Mouse (Mus musculus) adrenal gland, adult 2 months (tissue): ENCODE results near the gene Mrpl55. TPM values are rescaled to one million over a fixed set of nuclear protein-coding genes. Genes with fewer than 3 reads are reported as not detected.

Experiments used
- DNase-seq: peaks from one replicate; pipeline ENCODE4 v3.0.0; 2021
- polyA plus RNA-seq: library from polyadenylated mRNA; depleted of rRNA; stranded (reverse); fragments of >200 nt; gene quantifications from 2 replicates; pipeline ENCODE4 v1.2.3, GENCODE M21; 2012; rRNA removed
- total RNA-seq, 2 experiments: library from RNA; stranded (reverse); gene quantifications; 2 replicates each; pipeline ENCODE4 v1.2.3; 2021

Gene Mrpl55
- total and polyA plus RNA-seq, 3 experiments, result 47.5 to 61.8 (median 56.4) TPM

- DNase-seq, result no peak
Measured at GRCm38 (mm10) chr11:59227604-59228121, 25.4 kb downstream of the Mrpl55 start.

- peak; percentile 97 for DNase-seq
Measured at GRCm38 (mm10) chr11:59228122-59228953, 26.1 kb downstream of the Mrpl55 start, which contains the start of gene Arf1. Gene Arf1, minus strand, starts transcription at chr11:59228270.

GRCm38 (mm10) chr11:59230144-59230760, 28.0 kb downstream of the Mrpl55 start:
- DNase-seq, result peak; percentile 75

GRCm38 (mm10) chr11:59232797-59233196, 30.5 kb downstream of the Mrpl55 start:
- no peak for DNase-seq

GRCm38 (mm10) chr11:59238525-59239427, 36.5 kb downstream of the Mrpl55 start:
- DNase-seq, result peak; percentile 87

GRCm38 (mm10) chr11:59239428-59239785, 37.1 kb downstream of the Mrpl55 start:
- DNase-seq, result no peak

GRCm38 (mm10) chr11:59239796-59240195, 37.5 kb downstream of the Mrpl55 start:
- DNase-seq, result no peak

- no peak for DNase-seq
Measured at GRCm38 (mm10) chr11:59241841-59242240, 39.6 kb downstream of the Mrpl55 start.

- DNase-seq, result no peak
Measured at GRCm38 (mm10) chr11:59243856-59244255, 41.6 kb downstream of the Mrpl55 start.

- no peak for DNase-seq
Measured at GRCm38 (mm10) chr11:59248101-59248500, 45.8 kb downstream of the Mrpl55 start.

Other genes with a start within 250 kb of the Mrpl55 start
- 10 to 100 TPM; 13.5 to 26.3 TPM for gene Hist3h2a, start 247.8 kb upstream of the Mrpl55 start, total RNA-seq
- 15.4 and 19.1 TPM in 2 replicates for gene Hist3h2a, start 247.8 kb upstream of the Mrpl55 start, polyA plus RNA-seq
- gene Trim17, start 247.8 kb upstream of the Mrpl55 start, total RNA-seq, result under 1 TPM; 0.17 TPM
- gene Trim17, start 247.8 kb upstream of the Mrpl55 start, polyA plus RNA-seq, result 0.18 and 0.36 TPM in 2 replicates
- 10 to 100 TPM; 21.3 to 23.4 TPM for gene Trim11, start 224.4 kb upstream of the Mrpl55 start, total RNA-seq
- 45.2 and 45.7 TPM in 2 replicates for gene Trim11, start 224.4 kb upstream of the Mrpl55 start, polyA plus RNA-seq
- 1 to 10 TPM in 1 of 2 experiments, under 1 TPM in 1; 0.92 to 1.5 TPM for gene Obscn, start 66.1 kb upstream of the Mrpl55 start, total RNA-seq
- gene Obscn, start 66.1 kb upstream of the Mrpl55 start, polyA plus RNA-seq, result 5.5 and 7.8 TPM in 2 replicates
- 10 to 100 TPM; 16.5 to 21.9 TPM for gene Iba57, start 38.7 kb upstream of the Mrpl55 start, total RNA-seq
- 15.5 and 16.0 TPM in 2 replicates for gene Iba57, start 38.7 kb upstream of the Mrpl55 start, polyA plus RNA-seq
- 1 to 10 TPM in 1 of 2 experiments, under 1 TPM in 1; 0.29 to 1.5 TPM for gene Gjc2, start 19.3 kb upstream of the Mrpl55 start, total RNA-seq
- 3.0 TPM in 2 replicates for gene Gjc2, start 19.3 kb upstream of the Mrpl55 start, polyA plus RNA-seq
- gene Guk1, start 10.3 kb upstream of the Mrpl55 start, total RNA-seq, result 10 to 100 TPM; 48.2 to 72.0 TPM
- gene Guk1, start 10.3 kb upstream of the Mrpl55 start, polyA plus RNA-seq, result 80.0 and 95.2 TPM in 2 replicates
- gene 2310033P09Rik, start 5.8 kb downstream of the Mrpl55 start, total RNA-seq, result 10 to 100 TPM; 22.5 to 26.0 TPM
- 14.1 and 15.1 TPM in 2 replicates for gene 2310033P09Rik, start 5.8 kb downstream of the Mrpl55 start, polyA plus RNA-seq
- gene Arf1, start 25.8 kb downstream of the Mrpl55 start, total RNA-seq, result 100 to 1,000 TPM; 436 to 451 TPM
- 456 and 530 TPM in 2 replicates for gene Arf1, start 25.8 kb downstream of the Mrpl55 start, polyA plus RNA-seq
- gene Wnt3a, start 88.3 kb downstream of the Mrpl55 start, total RNA-seq, result not detected
- not detected in 2 replicates for gene Wnt3a, start 88.3 kb downstream of the Mrpl55 start, polyA plus RNA-seq
- gene Wnt9a, start 104.4 kb downstream of the Mrpl55 start, total RNA-seq, result 1 to 10 TPM in 1 of 2 experiments, under 1 TPM in 1; 0.58 to 2.7 TPM
- gene Wnt9a, start 104.4 kb downstream of the Mrpl55 start, polyA plus RNA-seq, result 2.4 and 2.6 TPM in 2 replicates
- not detected for gene Prss38, start 173.2 kb downstream of the Mrpl55 start, total RNA-seq
- gene Prss38, start 173.2 kb downstream of the Mrpl55 start, polyA plus RNA-seq, result not detected in 2 replicates
- 1 to 10 TPM; 8.4 to 9.4 TPM for gene Jmjd4, start 247.6 kb downstream of the Mrpl55 start, total RNA-seq
- gene Jmjd4, start 247.6 kb downstream of the Mrpl55 start, polyA plus RNA-seq, result 4.9 and 6.2 TPM in 2 replicates
- gene Snap47, start 248.7 kb downstream of the Mrpl55 start, total RNA-seq, result 100 to 1,000 TPM in 1 of 2 experiments, 10 to 100 TPM in 1; 92.1 to 102 TPM
- gene Snap47, start 248.7 kb downstream of the Mrpl55 start, polyA plus RNA-seq, result 59.5 and 67.0 TPM in 2 replicates